Mouse (Mus musculus): Measurements from ENCODE around the gene Tectb. TPM values are rescaled to one million over a fixed set of nuclear protein-coding genes. Genes with fewer than 3 reads are reported as not detected.

Gene Tectb
- total and polyA plus RNA-seq, 2 experiments from 2014 or later: 0.10 TPM

- Histone ChIP-seq H3K27ac (no peak overlapping the region), H3K9me3 (ENCODE audit: low read length) (no peaks in the 10 kb centered on the region), H3K4me2 (ENCODE audit: low read depth, low read length) (no peak overlapping the region), H3K36me3 (ENCODE audit: insufficient read depth, low read length) (no peaks in the 10 kb centered on the region), H3K4me1 (ENCODE audit: insufficient read depth, low read length) (peaks cover 2% of the 10 kb centered on the region; the same call in 1 of the 2 replicates), H3K9ac (replicated peaks; ENCODE audit: low read length) (no peak overlapping the region), H3K4me3 (ENCODE audit: low read length) (no peak overlapping the region), H3K27me3 (ENCODE audit: insufficient read depth, low read length) (no peaks in the 10 kb centered on the region)
- 84% methylated on average over 12 of the region's 12 CpGs for WGBS
- DNase-seq (ENCODE audit: low spot score): no peak
- TF ChIP-seq CTCF (IDR thresholded peaks at IDR 0.05; ENCODE audit: low read depth): no peak
- no peak for ATAC-seq
Measured at GRCm38 (mm10) chr19:55213617-55214340, 33.2 kb downstream of the Tectb start.

GRCm38 (mm10) chr19:55216876-55217275, 36.3 kb downstream of the Tectb start:
- Histone ChIP-seq H3K9ac (replicated peaks; ENCODE audit: low read length) (no peak overlapping the region), H3K4me2 (ENCODE audit: low read depth, low read length) (no peak overlapping the region), H3K4me1 (ENCODE audit: insufficient read depth, low read length) (peaks cover 4% of the 10 kb centered on the region; the same call in 1 of the 2 replicates), H3K27me3 (ENCODE audit: insufficient read depth, low read length) (no peaks in the 10 kb centered on the region), H3K27ac (no peak overlapping the region), H3K36me3 (ENCODE audit: insufficient read depth, low read length) (no peaks in the 10 kb centered on the region), H3K4me3 (ENCODE audit: low read length) (no peak overlapping the region), H3K9me3 (ENCODE audit: low read length) (no peaks in the 10 kb centered on the region)
- 90% methylated on average over 4 of the region's 4 CpGs for WGBS
- DNase-seq (ENCODE audit: low spot score): no peak
- ATAC-seq: no peak
- no peak for TF ChIP-seq CTCF (IDR thresholded peaks at IDR 0.05; ENCODE audit: low read depth)

GRCm38 (mm10) chr19:55217365-55217764, 36.8 kb downstream of the Tectb start:
- Histone ChIP-seq H3K27ac (no peak overlapping the region), H3K27me3 (ENCODE audit: insufficient read depth, low read length) (no peaks in the 10 kb centered on the region), H3K9me3 (ENCODE audit: low read length) (no peaks in the 10 kb centered on the region), H3K9ac (replicated peaks; ENCODE audit: low read length) (no peak overlapping the region), H3K4me1 (ENCODE audit: insufficient read depth, low read length) (peaks cover 4% of the 10 kb centered on the region; the same call in 1 of the 2 replicates), H3K4me2 (ENCODE audit: low read depth, low read length) (no peak overlapping the region), H3K36me3 (ENCODE audit: insufficient read depth, low read length) (no peaks in the 10 kb centered on the region), H3K4me3 (ENCODE audit: low read length) (no peak overlapping the region)
- ATAC-seq (no peak), DNase-seq (ENCODE audit: low spot score) (no peak)
- no peak for TF ChIP-seq CTCF (IDR thresholded peaks at IDR 0.05; ENCODE audit: low read depth)
- WGBS: 82% methylated on average over 9 of the region's 9 CpGs

- WGBS: 5% methylated on average over 20 of the region's 20 CpGs
- peak; percentile 89 for ATAC-seq
Measured at GRCm38 (mm10) chr19:55218192-55218739, 37.7 kb downstream of the Tectb start.

GRCm38 (mm10) chr19:55218741-55219221, 38.2 kb downstream of the Tectb start:
- TF ChIP-seq CTCF (IDR thresholded peaks at IDR 0.05; ENCODE audit: low read depth): no peak
- Histone ChIP-seq H3K36me3 (ENCODE audit: insufficient read depth, low read length) (no peaks in the 10 kb centered on the region), H3K4me3 (ENCODE audit: low read length) (peak overlapping the region; percentile 43), H3K27me3 (ENCODE audit: insufficient read depth, low read length) (no peaks in the 10 kb centered on the region), H3K9ac (replicated peaks; ENCODE audit: low read length) (peak overlapping the region; percentile 51; the same call in 1 of the 2 replicates), H3K4me1 (ENCODE audit: insufficient read depth, low read length) (peaks cover 4% of the 10 kb centered on the region; the same call in 1 of the 2 replicates), H3K9me3 (ENCODE audit: low read length) (no peaks in the 10 kb centered on the region), H3K4me2 (ENCODE audit: low read depth, low read length) (peak overlapping the region; percentile 65), H3K27ac (no peak overlapping the region)
- DNase-seq (ENCODE audit: low spot score): no peak
- no peak for ATAC-seq
- WGBS: 26% methylated on average over 12 of the region's 12 CpGs

More at GRCm38 (mm10) chr19:55218192-55218739, 37.7 kb downstream of the Tectb start:
- Histone ChIP-seq H3K9me3 (ENCODE audit: low read length) (no peaks in the 10 kb centered on the region), H3K4me1 (ENCODE audit: insufficient read depth, low read length) (peaks cover 4% of the 10 kb centered on the region; the same call in 1 of the 2 replicates), H3K9ac (replicated peaks; ENCODE audit: low read length) (peak overlapping the region; percentile 51; the same call in 1 of the 2 replicates), H3K4me3 (ENCODE audit: low read length) (peak overlapping the region; percentile 43), H3K4me2 (ENCODE audit: low read depth, low read length) (peak overlapping the region; percentile 65), H3K27ac (no peak overlapping the region), H3K36me3 (ENCODE audit: insufficient read depth, low read length) (no peaks in the 10 kb centered on the region), H3K27me3 (ENCODE audit: insufficient read depth, low read length) (no peaks in the 10 kb centered on the region)
- DNase-seq (ENCODE audit: low spot score): peak; percentile 94
- peak; percentile 95 for TF ChIP-seq CTCF (IDR thresholded peaks at IDR 0.05; ENCODE audit: low read depth)

- H3K4me2 ChIP-seq (ENCODE audit: low read depth, low read length): no peak overlapping the region
- H3K27ac ChIP-seq: no peak overlapping the region
- no peak overlapping the region for H3K4me3 ChIP-seq (ENCODE audit: low read length)
- 76% methylated on average over 8 of the region's 8 CpGs for WGBS
- H3K27me3 ChIP-seq (ENCODE audit: insufficient read depth, low read length): no peaks in the 10 kb centered on the region
- H3K9ac ChIP-seq (replicated peaks; ENCODE audit: low read length): no peak overlapping the region
- no peak for TF ChIP-seq CTCF (IDR thresholded peaks at IDR 0.05; ENCODE audit: low read depth)
- H3K9me3 ChIP-seq (ENCODE audit: low read length): no peaks in the 10 kb centered on the region
- no peak for ATAC-seq
- peaks cover 4% of the 10 kb centered on the region; the same call in 1 of the 2 replicates for H3K4me1 ChIP-seq (ENCODE audit: insufficient read depth, low read length)
- DNase-seq (ENCODE audit: low spot score): no peak
- H3K36me3 ChIP-seq (ENCODE audit: insufficient read depth, low read length): no peaks in the 10 kb centered on the region
Measured at GRCm38 (mm10) chr19:55219359-55219758, 38.8 kb downstream of the Tectb start.
